Mouse (Mus musculus) olfactory bulb, adult 2 months (tissue): ENCODE measurements at regions not wholly inside any gene's neighbourhood (a gene's known extent, or its start where the extent isn't known, plus 50 kb on each side); places are given as distances from the start of the nearest gene placed in this dataset.

Experiments used
- H3K27ac ChIP-seq: fragments of 200-500 bp; 2 replicates; pipeline ENCODE4 v1.5.1; 2012; ENCODE audit warnings: low read depth, low read length; ENCODE audit not compliant: insufficient read depth
- H3K4me1 ChIP-seq: fragments of 200-500 bp; 2 replicates; pipeline ENCODE4 v1.6.1; 2012; ENCODE audit warnings: low read length; ENCODE audit not compliant: control insufficient read depth, insufficient read depth
- H3K4me3 ChIP-seq: fragments of 200-500 bp; 2 replicates; pipeline ENCODE4 v1.5.1; 2012; ENCODE audit warnings: mild to moderate bottlenecking, low read depth, low read length, moderate library complexity; ENCODE audit not compliant: insufficient read depth
- CTCF ChIP-seq: fragments of 200-500 bp; IDR thresholded peaks from 2 replicates; pipeline ENCODE4 v1.5.1; 2012; ENCODE audit warnings: low read depth, mild to moderate bottlenecking, low read length, moderate library complexity; ENCODE audit not compliant: insufficient read depth
- POLR2A ChIP-seq: fragments of 200-500 bp; IDR thresholded peaks from 2 replicates; pipeline ENCODE4 v1.6.1; 2012; ENCODE audit warnings: mild to moderate bottlenecking, low read depth, low read length, moderate library complexity; ENCODE audit not compliant: insufficient read depth
- WGBS: fragments of 180-500 bp; shearing (Covaris S2); methylation state at CpG from one replicate; pipeline ENCODE4 v1.1.7; 2018; 5-methylcytosine and 5-hydroxymethylcytosine counted together

- H3K4me3 ChIP-seq: no peak overlapping the region
- WGBS: 88% methylated on average over 4 of the region's 4 CpGs
- H3K27ac ChIP-seq: no peak overlapping the region
- TF ChIP-seq POLR2A: no peak
- TF ChIP-seq CTCF: no peak
- no peaks in the 10 kb centered on the region for H3K4me1 ChIP-seq
Measured at GRCm38 (mm10) chr1:183949205-183949604, 63.9 kb upstream of the Dusp10 start.

- Histone ChIP-seq H3K4me3 (no peak overlapping the region), H3K4me1 (no peaks in the 10 kb centered on the region), H3K27ac (no peak overlapping the region)
- 92% methylated on average over 2 of the region's 2 CpGs for WGBS
- TF ChIP-seq POLR2A (no peak), CTCF (no peak)
Measured at GRCm38 (mm10) chr1:183954086-183954485, 59.0 kb upstream of the Dusp10 start.

GRCm38 (mm10) chr1:183956391-183956790 lies 56.7 kb upstream of the Dusp10 start:
- H3K4me3 ChIP-seq: no peak overlapping the region
- WGBS: 79% methylated on average over 3 of the region's 3 CpGs
- H3K4me1 ChIP-seq: no peaks in the 10 kb centered on the region
- H3K27ac ChIP-seq: no peak overlapping the region
- no peak for TF ChIP-seq POLR2A
- TF ChIP-seq CTCF: no peak

GRCm38 (mm10) chr1:183961383-183961782 lies 51.7 kb upstream of the Dusp10 start:
- no peak overlapping the region for H3K4me3 ChIP-seq
- H3K4me1 ChIP-seq: no peaks in the 10 kb centered on the region
- WGBS: 79% methylated on average over 2 of the region's 2 CpGs
- TF ChIP-seq POLR2A (no peak), CTCF (no peak)
- no peak overlapping the region for H3K27ac ChIP-seq

- TF ChIP-seq POLR2A (no peak), CTCF (no peak)
Measured at GRCm38 (mm10) chr1:183962486-183962885, 50.6 kb upstream of the Dusp10 start.

GRCm38 (mm10) chr1:183963286-183963685 lies 49.8 kb upstream of the Dusp10 start:
- TF ChIP-seq POLR2A (no peak), CTCF (no peak)
- Histone ChIP-seq H3K4me3 (no peak overlapping the region), H3K4me1 (no peaks in the 10 kb centered on the region), H3K27ac (no peak overlapping the region)
- WGBS: 82% methylated on average over 4 of the region's 4 CpGs

More at GRCm38 (mm10) chr1:183962486-183962885, 50.6 kb upstream of the Dusp10 start:
- H3K27ac ChIP-seq: no peak overlapping the region
- H3K4me3 ChIP-seq: no peak overlapping the region
- WGBS: 93% methylated on average over 2 of the region's 2 CpGs
- no peaks in the 10 kb centered on the region for H3K4me1 ChIP-seq
